Mouse (Mus musculus): ENCODE measurements around the gene 1700056E22Rik. TPM values are rescaled to one million over a fixed set of nuclear protein-coding genes. Genes with fewer than 3 reads are reported as not detected.

The 1700056E22Rik gene
- polyA plus RNA-seq, 1 experiment, result 0.63 TPM

- no peaks in the 10 kb centered on the region for H3K36me3 ChIP-seq (ENCODE audit: control insufficient read depth, insufficient read depth, low read length, poor library complexity, severe bottlenecking)
- H3K4me3 ChIP-seq (ENCODE audit: low read depth, low read length), result no peak overlapping the region
- TF ChIP-seq EP300 (IDR thresholded peaks at IDR 0.05; ENCODE audit: insufficient read depth, low read depth, low read length) (no peak), POLR2A (IDR thresholded peaks at IDR 0.05; ENCODE audit: insufficient read depth, low read length) (no peak), CTCF (IDR thresholded peaks at IDR 0.05; ENCODE audit: low read depth, low read length) (no peak)
- no peak overlapping the region for H3K27ac ChIP-seq (ENCODE audit: insufficient read depth, low read length)
- no peaks in the 10 kb centered on the region for H3K27me3 ChIP-seq (ENCODE audit: control insufficient read depth, insufficient read depth, low read length, poor library complexity, severe bottlenecking)
- H3K9me3 ChIP-seq (replicated peaks; ENCODE audit: control insufficient read depth, insufficient read depth, low read length, poor library complexity, severe bottlenecking), result no peaks in the 10 kb centered on the region
- H3K9ac ChIP-seq (ENCODE audit: low read depth, poor library complexity, severe bottlenecking), result no peak overlapping the region
- peaks cover under 1% of the 10 kb centered on the region for H3K4me1 ChIP-seq (ENCODE audit: control insufficient read depth, insufficient read depth, low read length)
Observed at GRCm38 (mm10) chr1:184047818-184048217, 13.7 kb upstream of the 1700056E22Rik start.

GRCm38 (mm10) chr1:184046070-184046677, 12.1 kb upstream of the 1700056E22Rik start:
- Histone ChIP-seq H3K27me3 (ENCODE audit: control insufficient read depth, insufficient read depth, low read length, poor library complexity, severe bottlenecking) (no peaks in the 10 kb centered on the region), H3K4me1 (ENCODE audit: control insufficient read depth, insufficient read depth, low read length) (peaks cover 4% of the 10 kb centered on the region), H3K27ac (ENCODE audit: insufficient read depth, low read length) (no peak overlapping the region), H3K9ac (ENCODE audit: low read depth, poor library complexity, severe bottlenecking) (no peak overlapping the region), H3K9me3 (replicated peaks; ENCODE audit: control insufficient read depth, insufficient read depth, low read length, poor library complexity, severe bottlenecking) (no peaks in the 10 kb centered on the region), H3K4me3 (ENCODE audit: low read depth, low read length) (no peak overlapping the region), H3K36me3 (ENCODE audit: control insufficient read depth, insufficient read depth, low read length, poor library complexity, severe bottlenecking) (no peaks in the 10 kb centered on the region)
- TF ChIP-seq POLR2A (IDR thresholded peaks at IDR 0.05; ENCODE audit: insufficient read depth, low read length), result no peak
- TF ChIP-seq EP300 (IDR thresholded peaks at IDR 0.05; ENCODE audit: insufficient read depth, low read depth, low read length), result no peak
- TF ChIP-seq CTCF (IDR thresholded peaks at IDR 0.05; ENCODE audit: low read depth, low read length), result no peak

- H3K9me3 ChIP-seq (replicated peaks; ENCODE audit: control insufficient read depth, insufficient read depth, low read length, poor library complexity, severe bottlenecking), result no peaks in the 10 kb centered on the region
- H3K36me3 ChIP-seq (ENCODE audit: control insufficient read depth, insufficient read depth, low read length, poor library complexity, severe bottlenecking), result no peaks in the 10 kb centered on the region
- no peak overlapping the region for H3K9ac ChIP-seq (ENCODE audit: low read depth, poor library complexity, severe bottlenecking)
- TF ChIP-seq POLR2A (IDR thresholded peaks at IDR 0.05; ENCODE audit: insufficient read depth, low read length) (no peak), EP300 (IDR thresholded peaks at IDR 0.05; ENCODE audit: insufficient read depth, low read depth, low read length) (no peak)
- H3K27me3 ChIP-seq (ENCODE audit: control insufficient read depth, insufficient read depth, low read length, poor library complexity, severe bottlenecking), result no peaks in the 10 kb centered on the region
- H3K27ac ChIP-seq (ENCODE audit: insufficient read depth, low read length), result no peak overlapping the region
- H3K4me1 ChIP-seq (ENCODE audit: control insufficient read depth, insufficient read depth, low read length), result peaks cover 4% of the 10 kb centered on the region
- H3K4me3 ChIP-seq (ENCODE audit: low read depth, low read length), result no peak overlapping the region
Observed at GRCm38 (mm10) chr1:184043391-184043790, 9.3 kb upstream of the 1700056E22Rik start.

GRCm38 (mm10) chr1:184042745-184043144, 8.6 kb upstream of the 1700056E22Rik start:
- no peak overlapping the region for H3K4me3 ChIP-seq (ENCODE audit: low read depth, low read length)
- H3K4me1 ChIP-seq (ENCODE audit: control insufficient read depth, insufficient read depth, low read length), result peaks cover 4% of the 10 kb centered on the region
- H3K36me3 ChIP-seq (ENCODE audit: control insufficient read depth, insufficient read depth, low read length, poor library complexity, severe bottlenecking), result no peaks in the 10 kb centered on the region
- no peak overlapping the region for H3K9ac ChIP-seq (ENCODE audit: low read depth, poor library complexity, severe bottlenecking)
- no peak overlapping the region for H3K27ac ChIP-seq (ENCODE audit: insufficient read depth, low read length)
- TF ChIP-seq POLR2A (IDR thresholded peaks at IDR 0.05; ENCODE audit: insufficient read depth, low read length), result no peak
- no peak for TF ChIP-seq EP300 (IDR thresholded peaks at IDR 0.05; ENCODE audit: insufficient read depth, low read depth, low read length)
- no peak for TF ChIP-seq CTCF (IDR thresholded peaks at IDR 0.05; ENCODE audit: low read depth, low read length)
- H3K27me3 ChIP-seq (ENCODE audit: control insufficient read depth, insufficient read depth, low read length, poor library complexity, severe bottlenecking), result no peaks in the 10 kb centered on the region
- no peaks in the 10 kb centered on the region for H3K9me3 ChIP-seq (replicated peaks; ENCODE audit: control insufficient read depth, insufficient read depth, low read length, poor library complexity, severe bottlenecking)

- H3K27ac ChIP-seq (ENCODE audit: insufficient read depth, low read length), result no peak overlapping the region
- no peak overlapping the region for H3K9ac ChIP-seq (ENCODE audit: low read depth, poor library complexity, severe bottlenecking)
Observed at GRCm38 (mm10) chr1:184041778-184042573, 7.9 kb upstream of the 1700056E22Rik start.

GRCm38 (mm10) chr1:184040906-184041305, 6.8 kb upstream of the 1700056E22Rik start:
- no peak overlapping the region for H3K4me3 ChIP-seq (ENCODE audit: low read depth, low read length)
- no peaks in the 10 kb centered on the region for H3K36me3 ChIP-seq (ENCODE audit: control insufficient read depth, insufficient read depth, low read length, poor library complexity, severe bottlenecking)
- no peak overlapping the region for H3K9ac ChIP-seq (ENCODE audit: low read depth, poor library complexity, severe bottlenecking)
- TF ChIP-seq POLR2A (IDR thresholded peaks at IDR 0.05; ENCODE audit: insufficient read depth, low read length) (no peak), EP300 (IDR thresholded peaks at IDR 0.05; ENCODE audit: insufficient read depth, low read depth, low read length) (no peak), CTCF (IDR thresholded peaks at IDR 0.05; ENCODE audit: low read depth, low read length) (no peak)
- no peak overlapping the region for H3K27ac ChIP-seq (ENCODE audit: insufficient read depth, low read length)
- peaks cover 4% of the 10 kb centered on the region for H3K4me1 ChIP-seq (ENCODE audit: control insufficient read depth, insufficient read depth, low read length)
- H3K9me3 ChIP-seq (replicated peaks; ENCODE audit: control insufficient read depth, insufficient read depth, low read length, poor library complexity, severe bottlenecking), result no peaks in the 10 kb centered on the region
- H3K27me3 ChIP-seq (ENCODE audit: control insufficient read depth, insufficient read depth, low read length, poor library complexity, severe bottlenecking), result no peaks in the 10 kb centered on the region

More at GRCm38 (mm10) chr1:184041778-184042573, 7.9 kb upstream of the 1700056E22Rik start:
- Histone ChIP-seq H3K9me3 (replicated peaks; ENCODE audit: control insufficient read depth, insufficient read depth, low read length, poor library complexity, severe bottlenecking) (no peaks in the 10 kb centered on the region), H3K4me1 (ENCODE audit: control insufficient read depth, insufficient read depth, low read length) (peaks cover 4% of the 10 kb centered on the region), H3K36me3 (ENCODE audit: control insufficient read depth, insufficient read depth, low read length, poor library complexity, severe bottlenecking) (no peaks in the 10 kb centered on the region), H3K4me3 (ENCODE audit: low read depth, low read length) (no peak overlapping the region), H3K27me3 (ENCODE audit: control insufficient read depth, insufficient read depth, low read length, poor library complexity, severe bottlenecking) (no peaks in the 10 kb centered on the region)
- TF ChIP-seq CTCF (IDR thresholded peaks at IDR 0.05; ENCODE audit: low read depth, low read length) (no peak), POLR2A (IDR thresholded peaks at IDR 0.05; ENCODE audit: insufficient read depth, low read length) (no peak), EP300 (IDR thresholded peaks at IDR 0.05; ENCODE audit: insufficient read depth, low read depth, low read length) (no peak)

All from ES-Bruce4 (cell line).